Mouse (Mus musculus): ENCODE results near the gene Sfmbt1. TPM values are rescaled to one million over a fixed set of nuclear protein-coding genes. Genes with fewer than 3 reads are reported as not detected.

Gene Sfmbt1
- 1.1 and 2.0 TPM in 2 replicates for polyA plus RNA-seq (2012; ENCODE audit: low replicate concordance)

GRCm38 (mm10) chr14:30714799-30715617 lies at the start of gene Sfmbt1:
Sfmbt1 (plus strand) TSS chr14:30714849.

GRCm38 (mm10) chr14:30825476-30826131 lies 111.0 kb downstream of the Sfmbt1 start, which contains the start of gene Tmem110:
Tmem110 (plus strand) TSS chr14:30825590.

Other genes starting within 250 kb of the Sfmbt1 start
- 67.4 and 71.4 TPM in 2 replicates for gene Dcp1a, start 235.3 kb upstream of the Sfmbt1 start, polyA plus RNA-seq (2012; ENCODE audit: low replicate concordance)
- 0.21 and 0.51 TPM in 2 replicates for gene Cacna1d, start 223.4 kb upstream of the Sfmbt1 start, polyA plus RNA-seq (2012; ENCODE audit: low replicate concordance)
- 177 and 698 TPM in 2 replicates for gene Tkt, start 166.5 kb upstream of the Sfmbt1 start, polyA plus RNA-seq (2012; ENCODE audit: low replicate concordance)
- 32.7 and 48.8 TPM in 2 replicates for gene Prkcd, start 88.6 kb upstream of the Sfmbt1 start, polyA plus RNA-seq (2012; ENCODE audit: low replicate concordance)
- gene Rft1, start 60.5 kb upstream of the Sfmbt1 start, polyA plus RNA-seq (2012; ENCODE audit: low replicate concordance), result 0.72 and 4.9 TPM in 2 replicates
- gene Tmem110, start 110.7 kb downstream of the Sfmbt1 start, polyA plus RNA-seq (2012; ENCODE audit: low replicate concordance), result 18.3 and 50.0 TPM in 2 replicates
- gene Mustn1, start 164.4 kb downstream of the Sfmbt1 start, polyA plus RNA-seq (2012; ENCODE audit: low replicate concordance), result not detected in 2 replicates
- gene Itih4, start 171.6 kb downstream of the Sfmbt1 start, polyA plus RNA-seq (2012; ENCODE audit: low replicate concordance), result not detected in 2 replicates
- gene Itih3, start 208.9 kb downstream of the Sfmbt1 start, polyA plus RNA-seq (2012; ENCODE audit: low replicate concordance), result 0.17 TPM in 1 of 2 replicates, not detected in the other
- not detected in 2 replicates for gene Itih1, start 228.4 kb downstream of the Sfmbt1 start, polyA plus RNA-seq (2012; ENCODE audit: low replicate concordance)
- 2.5 and 3.4 TPM in 2 replicates for gene Nek4, start 236.5 kb downstream of the Sfmbt1 start, polyA plus RNA-seq (2012; ENCODE audit: low replicate concordance)

All from leukemia stem cell, adult 10-12 weeks (primary cell).